Comparison of ENCODE assay signal across 7 mouse cellular contexts in the genomic region with DNA sequence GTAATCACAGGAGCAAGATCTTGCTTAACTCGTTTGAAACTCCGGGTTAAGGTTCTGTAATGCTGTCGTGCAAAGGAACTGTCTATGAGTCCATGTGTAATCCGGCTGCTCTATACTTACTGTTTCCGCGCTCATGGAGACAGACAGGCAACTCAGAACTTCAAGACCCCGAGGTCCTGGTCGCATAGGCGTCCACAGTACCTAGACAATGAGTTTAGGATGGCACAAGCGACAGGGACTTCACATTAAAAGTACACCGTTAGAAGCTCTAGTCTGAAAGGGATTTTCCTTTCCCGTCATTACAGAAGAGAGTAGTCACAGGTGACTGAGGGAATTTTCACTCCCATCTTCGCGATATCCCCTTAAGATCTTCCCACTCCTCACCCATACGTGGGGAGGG. TPM values are rescaled to one million over a fixed set of nuclear protein-coding genes. Genes with fewer than 3 reads are reported as not detected.
DNase-seq lines count a peak whose midpoint lies in the region; ATAC-seq and TF ChIP-seq lines count a peak whose summit lies in the region.

No protein-coding gene starts in this region.

- peak overlapping the region; percentile 23; the same call in 1 of the 2 replicates for H3K9ac ChIP-seq in lung, postnatal 0 days (replicated peaks; ENCODE audit: low read depth)
- no peak overlapping the region for H3K9ac ChIP-seq in forebrain, embryonic 13.5 days
- H3K9ac ChIP-seq in limb, embryonic 11.5 days (ENCODE audit: low read length), result no peak overlapping the region
- H3K9ac ChIP-seq in neural tube, embryonic 15.5 days (replicated peaks), result no peak overlapping the region

- no peak for TF ChIP-seq EP300 in lung, postnatal 0 days (IDR thresholded peaks at IDR 0.05)

- H3K27ac ChIP-seq in lung, postnatal 0 days (ENCODE audit: low read length), result peak overlapping the region; percentile 68
- H3K27ac ChIP-seq in forebrain, embryonic 13.5 days, result no peak overlapping the region
- no peak overlapping the region for H3K27ac ChIP-seq in limb, embryonic 11.5 days (replicated peaks; ENCODE audit: low read depth, low read length)
- H3K27ac ChIP-seq in neural tube, embryonic 15.5 days (replicated peaks), result no peak overlapping the region

- no peaks in the 10 kb centered on the region for H3K9me3 ChIP-seq in lung, postnatal 0 days (ENCODE audit: low read length)
- H3K9me3 ChIP-seq in forebrain, embryonic 13.5 days (replicated peaks), result no peaks in the 10 kb centered on the region
- no peaks in the 10 kb centered on the region for H3K9me3 ChIP-seq in limb, embryonic 11.5 days (ENCODE audit: control insufficient read depth, low read length)
- no peaks in the 10 kb centered on the region for H3K9me3 ChIP-seq in neural tube, embryonic 15.5 days (replicated peaks)

- TF ChIP-seq CTCF in lung, postnatal 0 days (IDR thresholded peaks at IDR 0.05), result no peak

- H3K4me3 ChIP-seq in lung, postnatal 0 days (ENCODE audit: low read depth, low read length), result peak overlapping the region; percentile 79; the same call in 1 of the 2 replicates
- H3K4me3 ChIP-seq in forebrain, embryonic 13.5 days, result peak overlapping the region; percentile 63; the same call in 1 of the 2 replicates
- H3K4me3 ChIP-seq in limb, embryonic 11.5 days (ENCODE audit: low read depth, low read length), result peak overlapping the region; percentile 61
- H3K4me3 ChIP-seq in neural tube, embryonic 15.5 days (replicated peaks), result peak overlapping the region; percentile 64

- H3K4me1 ChIP-seq in lung, postnatal 0 days (ENCODE audit: insufficient read depth, low read depth, low read length), result peaks cover 15% of the 10 kb centered on the region; the same call in 1 of the 2 replicates
- peaks cover 28% of the 10 kb centered on the region for H3K4me1 ChIP-seq in forebrain, embryonic 13.5 days
- peaks cover 10% of the 10 kb centered on the region for H3K4me1 ChIP-seq in limb, embryonic 11.5 days (ENCODE audit: control insufficient read depth, insufficient read depth, low read length)
- H3K4me1 ChIP-seq in neural tube, embryonic 15.5 days, result peaks cover 38% of the 10 kb centered on the region

- 11% methylated on average over 15 of the region's 15 CpGs for WGBS in lung, postnatal 0 days
- 14% methylated on average over 15 of the region's 15 CpGs for WGBS in forebrain, embryonic 13.5 days
- WGBS in limb, embryonic 11.5 days, result 17% methylated on average over 15 of the region's 15 CpGs
- 15% methylated on average over 15 of the region's 15 CpGs for WGBS in neural tube, embryonic 15.5 days

- ATAC-seq in lung, postnatal 0 days, result no peak
- no peak for ATAC-seq in forebrain, embryonic 13.5 days
- ATAC-seq in limb, embryonic 11.5 days (ENCODE audit: insufficient number of reproducible peaks, low FRiP score, low TSS enrichment, low read depth), result no peak
- 0 out of 2 replicates have a peak, but pooled peaks have one; percentile 2 for ATAC-seq in neural tube, embryonic 15.5 days (ENCODE audit: low FRiP score)
- no peak for ATAC-seq in inflammation-experienced regulatory T-cells, adult 6 months

- DNase-seq in lung, postnatal 0 days (ENCODE audit: low spot score), result peak; percentile 59
- no peak for DNase-seq in lung, postnatal 4 days
- DNase-seq in limb, embryonic 11.5 days (ENCODE audit: low spot score), result no peak
- DNase-seq in frontal cortex, adult 2 months (ENCODE audit: extremely low spot score in 1 of 2, low spot score in 1 of 2), result no peak

- H3K36me3 ChIP-seq in lung, postnatal 0 days (ENCODE audit: insufficient read depth, low read length), result no peaks in the 10 kb centered on the region
- no peaks in the 10 kb centered on the region for H3K36me3 ChIP-seq in forebrain, embryonic 13.5 days (ENCODE audit: poor library complexity, severe bottlenecking)
- no peaks in the 10 kb centered on the region for H3K36me3 ChIP-seq in limb, embryonic 11.5 days (ENCODE audit: control insufficient read depth, insufficient read depth, low read length)
- no peaks in the 10 kb centered on the region for H3K36me3 ChIP-seq in neural tube, embryonic 15.5 days

- peaks cover 8% of the 10 kb centered on the region; the same call in 1 of the 2 replicates for H3K27me3 ChIP-seq in lung, postnatal 0 days (replicated peaks; ENCODE audit: insufficient read depth, low read length)
- peaks cover 61% of the 10 kb centered on the region for H3K27me3 ChIP-seq in forebrain, embryonic 13.5 days
- peaks cover 7% of the 10 kb centered on the region; the same call in 1 of the 2 replicates for H3K27me3 ChIP-seq in limb, embryonic 11.5 days (ENCODE audit: control insufficient read depth, insufficient read depth, low read length)
- H3K27me3 ChIP-seq in neural tube, embryonic 15.5 days (replicated peaks), result peaks cover 17% of the 10 kb centered on the region

- peak overlapping the region; percentile 85 for H3K4me2 ChIP-seq in lung, postnatal 0 days (replicated peaks; ENCODE audit: low read depth, low read length)
- H3K4me2 ChIP-seq in forebrain, embryonic 13.5 days, result peak overlapping the region; percentile 100
- H3K4me2 ChIP-seq in limb, embryonic 11.5 days (ENCODE audit: low read depth, severe bottlenecking), result peak overlapping the region; percentile 42
- peak overlapping the region; percentile 100 for H3K4me2 ChIP-seq in neural tube, embryonic 15.5 days

RNA-seq across cellular contexts. Expression of a gene that starts 0.8 kb away (rescaled TPM):
- polyA plus RNA-seq in lung, postnatal 0 days (2015; fragmentation: Nextera tagmentation; extraction: Ambion mirVana), result 14.6 and 19.2 TPM in 2 replicates
- polyA plus RNA-seq in forebrain, embryonic 13.5 days (2015; fragmentation: Nextera tagmentation; extraction: Ambion mirVana), result 4.5 and 5.1 TPM in 2 replicates
- 12.8 and 16.4 TPM in 2 replicates for polyA plus RNA-seq in limb, embryonic 11.5 days (2014; fragmentation: Nextera tagmentation; extraction: Ambion mirVana)
- 7.7 and 9.8 TPM in 2 replicates for polyA plus RNA-seq in neural tube, embryonic 15.5 days (2015; fragmentation: Nextera tagmentation; extraction: Ambion mirVana)
- 11.6 and 12.5 TPM in 2 replicates for polyA plus RNA-seq in frontal cortex, adult 2 months (2012; rRNA removed)
- 1 to 10 TPM; 1.7 to 8.9 (median 7.9) TPM for polyA plus RNA-seq in inflammation-experienced regulatory T-cells, adult 6 months (2017; shearing (Covaris generic))

RNA-seq across cellular contexts. Expression of a gene that starts 53.2 kb away (rescaled TPM):
- 44.8 and 45.8 TPM in 2 replicates for polyA plus RNA-seq in lung, postnatal 0 days (2015; fragmentation: Nextera tagmentation; extraction: Ambion mirVana)
- 0.98 and 1.4 TPM in 2 replicates for polyA plus RNA-seq in forebrain, embryonic 13.5 days (2015; fragmentation: Nextera tagmentation; extraction: Ambion mirVana)
- 3.5 and 3.9 TPM in 2 replicates for polyA plus RNA-seq in limb, embryonic 11.5 days (2014; fragmentation: Nextera tagmentation; extraction: Ambion mirVana)
- polyA plus RNA-seq in neural tube, embryonic 15.5 days (2015; fragmentation: Nextera tagmentation; extraction: Ambion mirVana), result 3.3 and 6.4 TPM in 2 replicates
- polyA plus RNA-seq in frontal cortex, adult 2 months (2012; rRNA removed), result 4.4 and 5.7 TPM in 2 replicates
- 1 to 10 TPM; 4.1 to 5.9 (median 5.0) TPM for polyA plus RNA-seq in inflammation-experienced regulatory T-cells, adult 6 months (2017; shearing (Covaris generic))

Comparison
In these comparisons a context has a peak if more than half of its experiments do, and no peak if none do; other contexts are left out.
1. H3K4me2 ChIP-seq: peak in every context shown above with its lines; median percentile 100 in forebrain, embryonic 13.5 days; 100 in neural tube, embryonic 15.5 days; 85 in lung, postnatal 0 days; 42 in limb, embryonic 11.5 days.